Mouse (Mus musculus) neural tube, embryonic 15.5 days (tissue): Measurements from ENCODE around the gene Cyp2g1. TPM values are rescaled to one million over a fixed set of nuclear protein-coding genes. Genes with fewer than 3 reads are reported as not detected.
"Not testable (repeated sequence)": the region's sequence is repeated elsewhere in the genome, so short reads cannot be mapped to it uniquely, and the experiment has no call there.

Experiments
- ATAC-seq: fragments of 200-750 bp; cut with Nextera tagmentation; 2 replicates; pipeline ENCODE4 v1.8.0; 2017; ENCODE audit warnings: mild to moderate bottlenecking, moderate TSS enrichment, moderate library complexity; ENCODE audit not compliant: low FRiP score
- H3K27ac ChIP-seq: fragments of 300-500 bp; sonication (generic); replicated peaks from 2 replicates; pipeline ENCODE4 v1.5.1; 2015; ENCODE audit warnings: mild to moderate bottlenecking, inconsistent platforms
- H3K27me3 ChIP-seq: fragments of 300-500 bp; sonication (generic); replicated peaks from 2 replicates; pipeline ENCODE4 v1.6.1; 2015; ENCODE audit warnings: inconsistent platforms
- H3K36me3 ChIP-seq: fragments of 300-500 bp; sonication (generic); 2 replicates; pipeline ENCODE4 v1.6.1; 2015; ENCODE audit warnings: inconsistent platforms
- H3K4me1 ChIP-seq: fragments of 300-500 bp; sonication (generic); 2 replicates; pipeline ENCODE4 v1.6.1; 2015; ENCODE audit warnings: inconsistent platforms
- H3K4me2 ChIP-seq: fragments of 300-500 bp; sonication (generic); 2 replicates; pipeline ENCODE4 v1.6.1; 2015; ENCODE audit warnings: inconsistent platforms, mild to moderate bottlenecking, moderate library complexity
- H3K4me3 ChIP-seq: fragments of 300-500 bp; sonication (generic); replicated peaks from 2 replicates; pipeline ENCODE4 v1.5.1; 2015; ENCODE audit warnings: mild to moderate bottlenecking, inconsistent platforms
- H3K9ac ChIP-seq: fragments of 300-500 bp; sonication (generic); replicated peaks from 2 replicates; pipeline ENCODE4 v1.6.1; 2015; ENCODE audit warnings: mild to moderate bottlenecking, inconsistent platforms
- H3K9me3 ChIP-seq: fragments of 300-500 bp; sonication (generic); replicated peaks from 2 replicates; pipeline ENCODE4 v1.6.1; 2016; ENCODE audit warnings: inconsistent platforms
- WGBS: fragments of 180-500 bp; shearing (Covaris S2); methylation state at CpG from one replicate; pipeline ENCODE4 v1.1.7; 2015; ENCODE audit warnings: mixed read lengths; 5-methylcytosine and 5-hydroxymethylcytosine counted together
- polyA plus RNA-seq: library from polyadenylated mRNA; unstranded; fragments of >200 nt; fragmentation: Nextera tagmentation; extraction: Ambion mirVana; gene quantifications from 2 replicates; pipeline ENCODE4 v1.2.1, GENCODE M21; 2015

Cyp2g1 gene
- polyA plus RNA-seq, 1 experiment from 2014 or later: not detected

- no peaks in the 10 kb centered on the region for H3K36me3 ChIP-seq
- H3K27me3 ChIP-seq: no peaks in the 10 kb centered on the region
- no peak overlapping the region for H3K4me2 ChIP-seq
- 83% methylated on average over 5 of the region's 5 CpGs for WGBS
- H3K9ac ChIP-seq: no peak overlapping the region
- no peak overlapping the region for H3K4me3 ChIP-seq
- no peaks in the 10 kb centered on the region for H3K9me3 ChIP-seq
- ATAC-seq: no peak
- H3K4me1 ChIP-seq: no peaks in the 10 kb centered on the region
- no peak overlapping the region for H3K27ac ChIP-seq
Measured at GRCm38 (mm10) chr7:26783163-26783562, 25.5 kb upstream of the Cyp2g1 start.

GRCm38 (mm10) chr7:26786013-26786412, 22.7 kb upstream of the Cyp2g1 start:
- H3K27ac ChIP-seq, H3K36me3 ChIP-seq, H3K9me3 ChIP-seq, H3K4me1 ChIP-seq, H3K27me3 ChIP-seq, H3K9ac ChIP-seq, H3K4me3 ChIP-seq, ATAC-seq, H3K4me2 ChIP-seq: not testable (repeated sequence)
- WGBS: 54% methylated on average over 1 of the region's 1 CpGs

- no peak overlapping the region for H3K4me3 ChIP-seq
- H3K27ac ChIP-seq: no peak overlapping the region
- 85% methylated on average over 6 of the region's 6 CpGs for WGBS
- H3K27me3 ChIP-seq: no peaks in the 10 kb centered on the region
- no peaks in the 10 kb centered on the region for H3K9me3 ChIP-seq
- H3K36me3 ChIP-seq: no peaks in the 10 kb centered on the region
- no peaks in the 10 kb centered on the region for H3K4me1 ChIP-seq
- ATAC-seq: no peak
- H3K9ac ChIP-seq: no peak overlapping the region
- H3K4me2 ChIP-seq: no peak overlapping the region
Measured at GRCm38 (mm10) chr7:26789984-26790383, 18.7 kb upstream of the Cyp2g1 start.

GRCm38 (mm10) chr7:26800104-26800503, 8.6 kb upstream of the Cyp2g1 start:
- Histone ChIP-seq H3K36me3 (no peaks in the 10 kb centered on the region), H3K27ac (no peak overlapping the region)

GRCm38 (mm10) chr7:26800996-26801395, 7.7 kb upstream of the Cyp2g1 start:
- Histone ChIP-seq H3K27ac (no peak overlapping the region), H3K4me3 (no peak overlapping the region), H3K4me2 (no peak overlapping the region), H3K27me3 (no peaks in the 10 kb centered on the region), H3K36me3 (no peaks in the 10 kb centered on the region), H3K9me3 (no peaks in the 10 kb centered on the region), H3K9ac (no peak overlapping the region), H3K4me1 (no peaks in the 10 kb centered on the region)
- ATAC-seq: no peak
- WGBS: 98% methylated on average over 1 of the region's 1 CpGs

More at GRCm38 (mm10) chr7:26800104-26800503, 8.6 kb upstream of the Cyp2g1 start:
- no peaks in the 10 kb centered on the region for H3K4me1 ChIP-seq
- H3K4me2 ChIP-seq: no peak overlapping the region
- H3K9ac ChIP-seq: no peak overlapping the region
- H3K9me3 ChIP-seq: no peaks in the 10 kb centered on the region
- H3K4me3 ChIP-seq: no peak overlapping the region
- no peak for ATAC-seq
- no peaks in the 10 kb centered on the region for H3K27me3 ChIP-seq

- H3K36me3 ChIP-seq, H3K4me1 ChIP-seq, H3K4me2 ChIP-seq, H3K27me3 ChIP-seq, H3K27ac ChIP-seq, H3K9me3 ChIP-seq, H3K9ac ChIP-seq, H3K4me3 ChIP-seq, ATAC-seq: not testable (repeated sequence)
- WGBS: 84% methylated on average over 8 of the region's 9 CpGs
Measured at GRCm38 (mm10) chr7:26831556-26832292, 23.0 kb downstream of the Cyp2g1 start.

DNA sequence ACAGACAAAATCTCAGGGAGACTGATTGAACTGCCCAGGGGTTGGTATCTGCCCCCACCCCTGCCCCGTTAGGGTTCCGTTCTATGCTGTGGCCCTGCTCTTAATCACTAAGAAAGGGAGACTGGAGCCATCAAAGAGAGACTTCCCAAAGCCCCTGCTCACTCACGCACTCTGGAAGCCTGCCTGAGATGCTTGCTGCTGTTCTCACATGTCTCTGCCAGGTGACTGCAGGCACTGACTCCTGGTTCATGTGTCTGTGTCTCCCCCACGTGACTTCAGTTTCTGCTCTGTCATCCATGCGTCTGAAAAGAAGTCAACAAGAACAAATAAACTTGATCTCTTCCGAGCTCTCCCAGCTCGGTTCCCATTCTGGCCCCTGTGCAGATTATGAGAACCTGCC, 24.0 kb downstream of the Cyp2g1 start:
- not testable (repeated sequence) for H3K4me2 ChIP-seq, H3K4me1 ChIP-seq, H3K36me3 ChIP-seq, H3K27me3 ChIP-seq, H3K9ac ChIP-seq, H3K4me3 ChIP-seq, ATAC-seq, H3K9me3 ChIP-seq, H3K27ac ChIP-seq
- 79% methylated on average over 7 of the region's 7 CpGs for WGBS

GRCm38 (mm10) chr7:26835059-26835458, 26.4 kb downstream of the Cyp2g1 start, which contains the start of gene Cyp2a5:
Gene Cyp2a5 (plus strand): TSS chr7:26835305.
- not testable (repeated sequence) for H3K4me3 ChIP-seq, ATAC-seq, H3K9ac ChIP-seq, H3K4me2 ChIP-seq, H3K36me3 ChIP-seq, H3K9me3 ChIP-seq, H3K27ac ChIP-seq, H3K4me1 ChIP-seq, H3K27me3 ChIP-seq
- WGBS: 74% methylated on average over 3 of the region's 3 CpGs

DNA sequence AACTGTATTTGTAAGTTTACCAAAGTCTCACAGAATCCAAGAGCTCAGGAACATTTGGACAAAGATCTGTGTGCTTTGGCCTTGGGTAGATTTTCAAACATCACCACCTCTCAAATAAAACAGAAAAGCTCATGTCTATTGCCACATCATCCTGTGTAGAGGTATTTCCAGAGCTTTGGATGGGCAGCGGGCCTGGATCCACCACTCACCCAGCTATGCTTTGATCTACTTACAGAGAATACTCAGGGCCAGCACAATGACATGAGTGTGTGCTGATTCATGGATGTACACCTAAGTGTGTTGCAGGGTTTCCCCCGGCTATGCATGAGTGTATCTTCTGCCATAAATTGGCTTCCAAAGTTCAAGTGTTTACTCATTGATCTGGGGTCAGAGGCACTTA, 34.7 kb downstream of the Cyp2g1 start:
- H3K4me3 ChIP-seq, H3K9me3 ChIP-seq, H3K4me1 ChIP-seq, H3K27me3 ChIP-seq, H3K27ac ChIP-seq, H3K4me2 ChIP-seq, H3K36me3 ChIP-seq, ATAC-seq, H3K9ac ChIP-seq: not testable (repeated sequence)
- WGBS: 92% methylated on average over 2 of the region's 2 CpGs

DNA sequence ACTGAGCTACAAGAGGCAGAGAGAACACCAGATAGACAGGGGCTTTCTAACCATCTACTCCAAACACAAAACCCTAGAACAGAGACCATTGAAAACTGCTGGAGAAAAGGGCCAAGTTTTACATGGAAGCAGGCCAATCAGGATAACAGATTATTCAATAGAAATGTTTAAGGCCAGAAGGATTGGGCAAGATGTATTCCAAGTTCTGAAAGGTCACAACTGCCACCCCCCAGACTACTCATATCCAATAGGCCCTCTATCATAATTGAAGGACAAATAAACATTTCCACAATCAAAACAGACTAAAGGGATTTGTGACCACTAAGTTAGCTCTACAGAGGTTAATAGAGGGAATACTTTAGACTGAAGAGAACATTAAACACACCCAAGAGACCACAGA, 41.4 kb downstream of the Cyp2g1 start:
- not testable (repeated sequence) for H3K27me3 ChIP-seq, H3K4me1 ChIP-seq, H3K4me2 ChIP-seq, H3K27ac ChIP-seq, H3K4me3 ChIP-seq, H3K36me3 ChIP-seq, H3K9ac ChIP-seq, ATAC-seq, H3K9me3 ChIP-seq
